Mouse (Mus musculus): ENCODE measurements around the gene Rdh8.

DNA sequence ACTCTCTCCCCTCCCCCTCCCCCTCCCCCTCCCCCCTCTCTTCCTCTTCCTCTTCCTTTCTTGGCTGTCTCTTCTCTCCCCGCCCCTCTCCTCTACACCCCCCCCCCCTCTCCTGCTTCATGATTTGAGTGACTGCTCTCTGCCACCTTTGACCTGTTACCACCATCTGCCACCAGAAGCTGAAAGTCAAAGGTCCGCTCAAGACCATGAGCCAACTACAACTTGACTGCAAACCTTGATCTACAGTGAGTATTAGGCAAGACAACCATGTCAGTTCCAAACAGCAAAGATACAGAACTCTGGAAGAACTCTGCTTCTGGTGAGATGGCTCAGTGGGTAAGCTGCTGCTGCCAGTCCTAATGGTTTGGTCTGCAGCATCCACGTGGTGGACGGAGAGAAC lies 28.7 kb upstream of the Rdh8 start:
- TF ChIP-seq POLR2A (IDR thresholded peaks at IDR 0.05; ENCODE audit: insufficient read depth, low read depth, low read length) (no peak), CTCF (IDR thresholded peaks at IDR 0.05; ENCODE audit: insufficient read depth, low read depth, low read length) (no peak)
